Mouse (Mus musculus): Measurements from ENCODE around the gene 9430038I01Rik.

Gene 9430038I01Rik

GRCm38 (mm10) chr7:137410337-137411197 is at the start of gene 9430038I01Rik:
TSS of gene 9430038I01Rik (minus strand) at chr7:137410762.
- DNase-seq: peak; percentile 96

DNA sequence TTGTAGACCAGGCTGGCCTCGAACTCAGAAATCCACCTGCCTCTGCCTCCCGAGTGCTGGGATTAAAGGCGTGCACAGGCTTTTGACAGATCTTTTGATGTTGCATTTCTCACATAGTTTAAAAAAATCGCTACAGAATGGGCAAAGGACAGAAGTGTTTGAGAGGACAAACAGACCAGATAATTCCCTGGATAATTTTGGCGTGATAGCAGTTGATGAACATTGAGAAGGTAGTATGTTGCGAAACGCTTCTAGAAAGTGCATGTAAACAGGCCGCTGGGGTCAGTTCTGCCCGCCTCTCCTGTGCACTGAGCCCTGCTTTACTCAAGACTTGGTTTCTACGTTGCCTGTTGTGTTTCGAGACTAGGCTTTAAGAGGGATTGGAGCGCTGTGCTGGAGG is 34.8 kb upstream of the 9430038I01Rik start:
- no peak for DNase-seq

DNA sequence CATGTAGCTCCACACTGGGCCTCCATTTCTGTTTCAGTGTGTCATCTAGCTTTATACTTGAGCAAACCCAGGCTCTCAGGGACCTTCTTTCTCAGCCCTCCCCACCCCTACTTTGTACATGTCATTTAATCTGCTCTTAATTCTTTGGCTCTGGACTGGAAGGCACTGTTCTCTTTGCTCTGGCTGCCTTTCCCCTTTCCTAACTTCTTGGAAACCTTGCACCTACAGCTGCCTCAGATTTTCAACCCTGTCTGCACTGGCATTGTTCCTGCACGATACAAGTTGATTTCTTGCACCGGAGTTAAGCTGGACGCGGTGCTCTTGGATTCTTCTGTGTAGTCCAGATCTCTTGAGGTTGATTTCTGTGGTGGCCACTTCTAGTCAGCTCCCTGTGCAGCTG is 32.4 kb upstream of the 9430038I01Rik start:
- no peak for DNase-seq

DNA sequence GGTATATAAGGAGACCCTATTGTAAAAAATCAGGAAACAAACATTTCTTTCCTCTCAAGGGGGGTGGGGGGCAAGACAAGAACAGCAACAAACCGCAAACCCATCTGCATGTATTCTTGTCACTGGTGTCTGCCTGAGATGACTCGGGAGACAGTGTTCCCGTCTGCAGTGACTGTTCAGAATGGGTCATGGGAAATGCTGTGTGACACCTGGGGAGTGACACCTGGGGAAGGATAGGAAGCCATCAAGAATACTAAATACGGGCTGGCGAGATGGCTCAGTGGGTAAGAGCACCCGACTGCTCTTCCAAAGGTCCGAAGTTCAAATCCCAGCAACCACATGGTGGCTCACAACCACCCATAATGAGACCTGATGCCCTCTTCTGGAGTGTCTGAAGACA is 28.4 kb upstream of the 9430038I01Rik start:
- DNase-seq: peak; percentile 3

DNA sequence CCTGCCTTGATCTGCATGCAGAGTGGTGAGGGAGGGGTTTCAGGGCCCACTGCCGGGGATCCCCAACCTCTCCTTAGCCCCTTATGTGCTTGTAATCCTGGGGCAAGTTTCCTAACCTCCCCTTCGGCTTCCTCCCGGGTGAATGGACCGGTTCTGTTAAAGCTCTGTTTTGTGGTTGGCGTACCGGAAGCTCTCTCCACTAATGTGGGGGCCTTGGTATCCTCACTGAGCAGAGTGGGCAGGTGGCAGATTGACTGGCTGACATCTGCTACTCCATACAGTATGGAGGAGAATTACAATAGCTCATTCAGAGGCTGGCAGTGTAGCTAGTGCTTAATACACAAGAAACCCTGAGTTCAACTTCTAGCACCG is 27.6 kb upstream of the 9430038I01Rik start:
- peak; percentile 48 for DNase-seq

GRCm38 (mm10) chr7:137437440-137438178 is 27.0 kb upstream of the 9430038I01Rik start, which contains the start of gene Glrx3:
TSS of gene Glrx3 (plus strand) at chr7:137437614.
- peak; percentile 96 for DNase-seq

GRCm38 (mm10) chr7:137436901-137437300 is 26.3 kb upstream of the 9430038I01Rik start:
- DNase-seq: no peak

DNA sequence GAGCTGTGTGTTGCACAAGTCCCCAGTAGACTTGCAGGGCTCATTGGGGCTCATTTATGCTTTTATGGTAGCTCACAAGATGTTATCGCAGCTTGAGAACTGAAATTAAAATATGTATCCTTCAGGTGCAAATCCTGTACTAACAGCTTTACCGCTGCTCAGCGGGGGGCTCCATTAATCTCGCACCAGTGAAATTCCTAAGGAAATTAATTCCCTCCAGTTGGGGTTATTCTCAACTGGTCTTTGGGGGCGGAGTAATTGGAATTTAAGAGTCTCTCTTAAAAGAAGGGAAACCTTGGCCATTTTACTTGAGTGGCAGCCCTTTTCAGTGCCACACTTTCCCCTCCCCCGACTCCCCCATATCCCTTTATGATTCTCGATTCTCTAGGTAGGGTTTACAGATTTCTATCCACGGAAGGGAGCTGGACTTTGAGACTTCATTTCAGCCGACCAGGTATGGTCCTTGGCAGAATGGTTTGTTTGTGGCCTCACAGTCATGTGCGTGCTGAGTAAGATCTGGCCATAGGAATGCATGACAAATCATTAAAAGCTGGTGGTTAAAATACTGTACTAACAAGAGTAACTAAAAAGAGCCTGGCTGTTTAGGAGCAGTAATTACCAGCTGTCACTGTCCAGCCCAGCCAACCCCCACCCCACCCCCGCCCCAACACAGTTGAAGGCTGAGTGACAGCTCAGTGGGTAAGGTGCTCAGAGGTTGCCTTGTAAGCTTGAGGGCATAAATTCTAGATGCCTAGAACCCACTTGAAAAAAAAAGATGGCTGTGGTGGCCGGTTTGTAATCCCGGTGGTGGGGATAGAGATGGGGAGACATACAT is 21.4 kb upstream of the 9430038I01Rik start:
- DNase-seq: no peak

DNA sequence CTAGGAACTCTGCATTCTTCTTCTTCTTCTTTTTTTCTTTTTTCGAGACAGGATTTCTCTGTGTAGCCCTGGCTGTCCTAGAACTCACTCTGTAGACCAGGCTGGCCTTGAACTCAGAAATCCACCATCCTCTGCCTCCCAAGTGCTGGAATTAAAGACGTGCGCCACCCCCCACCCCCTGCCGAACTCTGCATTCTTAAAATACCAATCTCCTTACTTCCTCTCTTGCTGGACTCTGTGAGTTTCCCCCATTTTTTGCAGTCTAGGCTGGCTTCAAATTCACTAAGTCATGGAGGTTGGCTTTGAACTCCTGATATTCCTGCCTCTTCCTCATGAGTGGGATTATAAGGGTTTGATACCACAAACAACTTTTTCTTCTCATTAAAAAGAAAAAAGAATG is 16.1 kb upstream of the 9430038I01Rik start:
- no peak for DNase-seq

DNA sequence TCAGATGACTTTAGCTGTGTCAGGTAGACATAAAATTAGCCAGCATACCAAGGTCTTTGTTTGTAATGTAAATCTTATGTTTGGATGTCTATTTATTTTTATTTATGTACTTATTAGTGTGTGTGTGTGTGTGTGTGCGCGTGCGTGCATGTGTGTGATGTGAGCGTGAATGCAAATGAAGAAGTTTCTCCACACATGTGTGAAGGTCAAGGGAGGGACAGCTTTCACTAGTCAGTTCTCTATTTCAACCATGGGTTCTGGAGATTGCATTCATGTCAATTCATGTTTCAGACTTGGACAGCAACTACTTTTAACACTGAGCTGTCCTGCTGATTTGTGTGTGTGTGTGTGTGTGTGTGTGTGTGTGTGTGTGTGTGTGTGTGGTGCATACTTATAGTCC is 10.7 kb upstream of the 9430038I01Rik start:
- DNase-seq: no peak

DNA sequence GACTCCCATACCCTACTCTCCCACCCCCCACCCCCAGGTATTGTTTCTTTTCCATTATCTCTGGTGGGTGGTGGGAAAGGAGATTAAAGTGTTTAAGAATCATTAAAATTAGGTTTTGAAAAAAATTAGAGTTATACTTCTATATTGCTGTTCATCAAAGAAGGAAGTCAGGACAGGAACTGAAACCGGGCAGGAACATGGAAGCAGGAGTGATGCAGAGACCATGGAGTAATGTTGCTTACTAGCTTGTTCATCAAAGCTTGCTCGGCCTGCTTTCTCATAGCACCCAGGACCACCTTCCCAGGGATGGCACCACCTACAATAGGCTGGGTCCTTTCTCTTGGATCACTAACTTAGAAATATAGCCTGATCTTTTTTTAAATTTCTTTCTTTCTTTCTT is 10.0 kb upstream of the 9430038I01Rik start:
- no peak for DNase-seq

DNA sequence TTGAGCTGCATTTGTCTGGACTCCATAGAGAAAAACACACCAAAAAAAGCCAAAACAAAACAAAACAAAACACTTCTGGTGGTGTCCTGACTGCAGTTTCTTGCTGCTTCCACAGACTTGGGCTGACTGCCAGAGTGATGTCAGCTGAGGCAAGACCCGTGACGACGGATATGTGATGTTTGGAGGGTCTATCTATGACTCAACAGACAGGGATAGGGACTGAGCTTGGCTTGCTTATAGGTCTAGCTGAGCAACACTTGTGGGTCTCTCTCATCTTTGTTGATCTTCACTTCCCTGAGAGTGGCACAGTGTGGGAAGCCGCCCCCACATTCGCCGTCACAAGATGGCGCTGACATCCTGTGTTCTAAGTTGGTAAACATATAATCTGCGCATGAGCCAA is 4.1 kb upstream of the 9430038I01Rik start:
- DNase-seq: peak; percentile 9

DNA sequence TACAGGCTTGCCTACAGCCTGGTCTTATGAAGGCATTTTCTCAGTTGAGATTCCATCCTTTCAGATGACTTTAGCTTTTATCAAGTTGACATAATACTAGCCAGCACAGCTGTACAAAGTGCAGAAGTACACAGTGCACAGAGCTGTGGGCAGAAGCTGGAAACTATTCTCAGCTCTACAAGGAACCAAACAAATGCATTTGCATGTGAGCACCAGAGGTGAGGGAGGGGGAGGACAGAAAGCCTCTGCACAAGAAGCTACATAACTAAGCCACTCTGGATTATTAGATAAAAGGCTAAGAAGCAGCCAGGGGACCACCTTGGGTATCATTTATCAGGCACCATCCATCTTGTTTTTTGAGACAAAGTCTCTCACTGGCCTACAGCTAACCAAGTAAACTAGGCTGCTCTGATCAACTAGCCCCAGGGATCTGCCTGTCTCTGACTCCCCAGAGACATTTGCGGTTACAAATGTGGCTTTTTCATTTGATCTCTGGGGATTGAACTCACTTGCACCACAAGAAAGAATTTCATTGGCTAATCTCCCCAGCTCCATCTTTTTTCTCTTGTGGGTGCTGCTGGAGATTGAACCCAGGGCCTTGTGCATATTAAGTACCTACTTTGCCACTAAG is 3.0 kb downstream of the 9430038I01Rik start:
- DNase-seq: no peak

GRCm38 (mm10) chr7:137404146-137404545 is 6.4 kb downstream of the 9430038I01Rik start:
- DNase-seq: no peak

DNA sequence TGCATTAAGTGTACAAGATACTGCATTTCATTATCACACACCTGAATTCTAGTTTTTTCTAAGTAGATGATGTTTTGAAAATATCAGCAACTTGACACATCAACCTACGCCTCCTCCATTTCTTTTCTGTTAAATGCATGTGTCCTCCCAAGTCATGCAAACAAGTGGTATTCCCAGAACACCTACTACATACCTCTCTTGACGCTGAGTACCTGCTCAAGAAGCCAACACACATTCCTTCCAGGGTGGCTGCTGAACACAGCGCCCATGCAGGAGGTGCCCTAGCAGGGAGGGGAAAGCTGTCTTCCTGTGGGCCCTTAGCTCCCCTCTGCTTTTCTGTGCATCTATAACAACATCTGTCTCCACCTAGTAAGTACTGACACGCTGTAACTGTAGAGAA is 11.6 kb downstream of the 9430038I01Rik start:
- DNase-seq: no peak

DNA sequence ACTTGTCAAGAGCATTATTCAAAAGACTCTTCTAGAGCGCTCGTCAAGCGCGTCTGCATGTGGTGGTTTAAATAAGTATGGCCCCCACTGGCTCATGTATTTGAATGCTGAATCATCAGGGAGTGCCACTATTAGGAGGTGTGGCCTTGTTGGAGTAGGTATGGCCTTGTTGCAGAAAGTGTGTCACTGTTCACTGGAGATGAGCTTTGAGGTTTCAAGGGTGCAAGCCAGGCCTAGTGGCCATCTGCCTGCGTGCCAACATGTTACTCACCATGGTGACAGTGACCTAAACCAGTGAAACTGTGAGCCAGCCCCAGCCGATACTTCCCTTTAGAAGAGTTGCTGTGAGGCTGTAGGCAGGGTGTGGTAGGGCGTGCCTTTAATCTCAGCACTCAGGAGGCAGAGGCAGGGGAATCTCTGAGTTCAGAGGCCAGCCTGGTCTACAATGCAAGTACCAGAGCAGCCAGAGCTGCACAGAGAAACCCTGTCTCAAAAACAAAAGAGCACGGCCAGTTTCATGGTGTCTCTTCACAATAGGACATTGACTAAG is 13.1 kb downstream of the 9430038I01Rik start:
- no peak for DNase-seq

DNA sequence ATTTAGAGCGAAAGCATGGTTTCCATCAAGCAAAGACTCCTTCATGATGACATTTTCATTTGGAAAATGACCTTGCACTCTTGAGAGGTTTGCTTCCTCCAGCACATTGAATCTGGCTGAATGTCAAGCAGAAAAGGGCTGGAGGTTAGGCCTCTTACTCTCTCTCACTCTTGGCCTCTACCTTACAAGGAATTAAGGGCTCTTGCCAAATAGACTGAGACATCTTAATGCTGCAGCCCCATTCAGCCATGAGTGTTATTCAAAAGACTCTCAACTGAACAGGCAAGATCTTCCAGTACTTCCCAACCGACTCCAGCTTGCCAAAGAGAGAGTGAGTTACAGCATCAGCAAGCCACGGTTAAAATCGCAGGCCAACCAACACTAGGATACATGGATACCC is 15.1 kb downstream of the 9430038I01Rik start:
- DNase-seq: no peak

- no peak for DNase-seq
Measured at GRCm38 (mm10) chr7:137387863-137388262, 22.7 kb downstream of the 9430038I01Rik start.

DNA sequence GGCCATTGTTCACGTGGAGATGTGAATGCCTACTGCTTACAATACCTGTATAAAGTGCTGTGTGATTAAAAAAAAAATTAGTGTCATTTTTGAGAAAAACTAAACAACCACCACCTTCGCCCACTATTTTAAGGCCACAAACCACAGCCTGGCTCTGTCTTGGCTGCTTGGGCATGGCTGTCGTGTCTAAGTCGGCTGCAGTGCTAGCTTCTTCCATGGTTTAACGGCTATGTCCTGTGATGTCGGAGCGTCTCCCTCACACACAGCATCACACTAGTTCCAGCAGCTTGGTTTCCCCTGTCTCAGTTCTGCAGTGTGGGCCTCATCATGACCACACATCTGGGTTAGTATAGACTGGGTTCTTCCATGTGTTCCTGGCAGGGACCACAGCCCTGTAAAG is 35.6 kb downstream of the 9430038I01Rik start:
- DNase-seq: no peak

- DNase-seq: no peak
Measured at GRCm38 (mm10) chr7:137371770-137372169, 38.8 kb downstream of the 9430038I01Rik start.

DNA sequence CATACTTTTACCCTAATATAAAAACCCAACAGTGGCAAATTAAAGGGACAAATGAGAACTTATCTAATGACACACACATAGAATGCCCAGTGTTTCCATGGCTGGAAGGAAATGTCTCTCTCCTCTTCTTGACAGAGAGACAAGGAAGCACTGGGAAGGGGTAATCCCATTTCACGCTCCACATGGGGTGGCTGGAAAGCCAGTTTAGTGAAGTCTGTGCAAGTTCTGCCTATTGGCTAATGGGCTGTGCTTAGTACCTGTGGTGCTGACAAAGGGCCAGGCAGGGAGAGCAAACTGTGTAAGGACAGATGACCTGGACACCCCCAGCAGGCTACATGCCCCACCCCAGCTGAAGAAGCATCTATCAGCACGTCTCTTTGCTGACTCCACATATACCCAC is 40.4 kb downstream of the 9430038I01Rik start:
- DNase-seq: no peak

DNA sequence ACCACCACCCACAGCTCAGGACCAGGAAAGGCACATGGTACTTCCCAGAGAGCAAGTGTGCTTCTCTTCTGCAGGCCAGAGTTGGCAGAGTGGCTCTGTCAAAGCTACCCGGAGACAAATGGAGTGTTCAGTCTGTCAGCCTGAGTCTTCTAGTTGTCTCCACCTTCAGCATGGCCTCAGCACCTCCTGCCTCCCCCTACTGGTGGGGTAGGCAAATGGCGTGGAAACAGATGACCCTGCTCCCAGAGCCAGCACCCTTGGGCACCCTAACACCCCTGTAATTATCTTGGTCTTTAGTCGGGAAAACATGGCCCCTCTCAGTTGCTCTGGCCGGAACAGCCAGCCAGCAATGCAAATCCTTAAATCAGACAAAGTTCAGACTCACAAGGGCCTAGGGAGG is 43.8 kb downstream of the 9430038I01Rik start:
- no peak for DNase-seq
